Mouse (Mus musculus) CH12.LX (cell line): Measurements from ENCODE around the gene Zfp687.

Experiments
- CHD1 ChIP-seq: IDR thresholded peaks from 2 replicates; pipeline ENCODE4 v1.6.1; 2012; ENCODE audit warnings: low read depth, low read length, improper control_type of control experiment, inconsistent platforms
- CTCF ChIP-seq, 2 experiments: IDR thresholded peaks in 1 of 2; conservative IDR thresholded peaks in 1 of 2; 2 replicates each; pipeline ENCODE4 v1.5.1; 2011 to 2012; ENCODE audit warnings: low read depth in 2 of 2, low read length in 2 of 2, improper control_type of control experiment in 1 of 2, inconsistent platforms in 1 of 2, mild to moderate bottlenecking in 1 of 2, moderate library complexity in 1 of 2
- E2F4 ChIP-seq: IDR thresholded peaks from 2 replicates; pipeline ENCODE4 v1.6.1; 2011; ENCODE audit warnings: low read depth, low read length, improper control_type of control experiment; ENCODE audit not compliant: insufficient replicate concordance
- ETS1 ChIP-seq: conservative IDR thresholded peaks from 2 replicates; pipeline ENCODE4 v1.6.1; 2012; ENCODE audit warnings: low read depth, mild to moderate bottlenecking, inconsistent platforms, low read length, improper control_type of control experiment, moderate library complexity
- SIN3A ChIP-seq: IDR thresholded peaks from 2 replicates; pipeline ENCODE4 v1.6.1; 2012; ENCODE audit warnings: low read length, improper control_type of control experiment, inconsistent platforms
- TCF12 ChIP-seq: IDR thresholded peaks from 2 replicates; pipeline ENCODE4 v1.6.1; 2014; ENCODE audit warnings: low read depth, mild to moderate bottlenecking, inconsistent platforms, low read length, improper control_type of control experiment
- UBTF ChIP-seq: IDR thresholded peaks from 2 replicates; pipeline ENCODE4 v1.6.1; 2012; ENCODE audit warnings: low read depth, mild to moderate bottlenecking, inconsistent platforms, low read length, improper control_type of control experiment, moderate library complexity
- ZC3H11A ChIP-seq: IDR thresholded peaks from 2 replicates; pipeline ENCODE4 v1.6.1; 2012; ENCODE audit warnings: low read depth, mild to moderate bottlenecking, inconsistent platforms, low read length, improper control_type of control experiment

DNA sequence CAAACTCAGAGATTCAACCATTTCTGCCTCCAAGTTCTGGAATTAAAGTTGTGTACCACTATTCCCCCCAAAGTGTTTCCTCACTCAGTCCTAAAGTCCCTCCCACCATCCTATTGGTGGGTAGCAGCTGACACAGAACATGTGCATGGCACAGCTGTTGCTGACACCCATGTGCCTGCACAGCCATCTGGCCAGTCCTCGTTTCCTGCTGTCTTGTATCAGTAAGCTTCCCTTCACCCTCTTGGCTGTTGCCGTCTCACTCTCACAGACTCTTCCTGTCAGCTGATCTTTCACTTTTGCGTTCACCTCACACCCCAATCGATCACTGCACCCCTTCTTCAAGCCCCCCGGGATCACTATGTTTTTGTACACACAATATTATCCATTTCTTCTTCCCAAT lies 12.5 kb upstream of the Zfp687 start:
- no peak for TF ChIP-seq SIN3A
- TF ChIP-seq E2F4, result no peak
- TF ChIP-seq CTCF (conservative IDR thresholded peaks at IDR 0.05 in 1 of 2, IDR thresholded peaks at IDR 0.05 in 1 of 2; ENCODE audit: low read depth in 2 of 2, low read length in 2 of 2), result no peak
- no peak for TF ChIP-seq ZC3H11A
- peak; percentile 55 for TF ChIP-seq ETS1
- TF ChIP-seq CHD1, result no peak
- TF ChIP-seq TCF12, result no peak
- no peak for TF ChIP-seq UBTF
